Mouse (Mus musculus) liver, postnatal 0 days (tissue): Measurements from ENCODE around the gene Adap1. TPM values are rescaled to one million over a fixed set of nuclear protein-coding genes. Genes with fewer than 3 reads are reported as not detected.
A peak's percentile ranks its signal among the peaks of the same experiment; 100 is the strongest.

Experiments used
- ATAC-seq: fragments of 200-750 bp; cut with Nextera tagmentation; 2 replicates; pipeline ENCODE4 v1.8.0; 2017; ENCODE audit warnings: mild to moderate bottlenecking, moderate library complexity
- DNase-seq: peaks from one replicate; pipeline ENCODE4 v3.0.0-alpha.2; 2016
- H3K27ac ChIP-seq: fragments of 300-500 bp; sonication (generic); 2 replicates; pipeline ENCODE4 v1.5.1; 2014; ENCODE audit warnings: antibody characterized with exemption, moderate library complexity, mild to moderate bottlenecking, low read depth
- H3K27me3 ChIP-seq: fragments of 300-500 bp; sonication (generic); 2 replicates; pipeline ENCODE4 v1.6.1; 2014; ENCODE audit warnings: low read length, control low read depth, mixed read lengths; ENCODE audit not compliant: insufficient read depth
- H3K36me3 ChIP-seq: fragments of 300-500 bp; sonication (generic); replicated peaks from 2 replicates; pipeline ENCODE4 v1.6.1; 2014; ENCODE audit warnings: mild to moderate bottlenecking, control low read depth, low read length, moderate library complexity, mixed read lengths; ENCODE audit not compliant: insufficient read depth
- H3K4me1 ChIP-seq: fragments of 300-500 bp; sonication (generic); 2 replicates; pipeline ENCODE4 v1.6.1; 2014; ENCODE audit warnings: antibody characterized with exemption, mild to moderate bottlenecking, control low read depth; ENCODE audit not compliant: insufficient read depth
- H3K4me2 ChIP-seq: fragments of 300-500 bp; sonication (generic); 2 replicates; pipeline ENCODE4 v1.6.1; 2014; ENCODE audit warnings: low read depth, mild to moderate bottlenecking, low read length, moderate library complexity, mixed read lengths
- H3K4me3 ChIP-seq: fragments of 300-500 bp; sonication (generic); 2 replicates; pipeline ENCODE4 v1.5.1; 2014; ENCODE audit warnings: low read depth, low read length
- H3K9ac ChIP-seq: fragments of 300-500 bp; sonication (generic); replicated peaks from 2 replicates; pipeline ENCODE4 v1.6.1; 2014; ENCODE audit warnings: mild to moderate bottlenecking, moderate library complexity
- H3K9me3 ChIP-seq: fragments of 300-500 bp; sonication (generic); 2 replicates; pipeline ENCODE4 v1.6.1; 2016; ENCODE audit warnings: mild to moderate bottlenecking, control low read depth, low read length, mixed read lengths
- CTCF ChIP-seq: sonication (generic); IDR thresholded peaks from 2 replicates; pipeline ENCODE4 v1.5.1; 2016; ENCODE audit warnings: antibody characterized with exemption, low read depth
- EP300 ChIP-seq: IDR thresholded peaks from 2 replicates; pipeline ENCODE4 v1.6.1; 2016; ENCODE audit warnings: antibody characterized with exemption, low read depth, mild to moderate bottlenecking
- WGBS: fragments of 180-500 bp; shearing (Covaris S2); extraction: QIAGEN DNeasy Blood & Tissue Kit; methylation state at CpG from one replicate; pipeline ENCODE4 v1.1.7; 2014; ENCODE audit not compliant: insufficient replicate concordance; 5-methylcytosine and 5-hydroxymethylcytosine counted together
- polyA plus RNA-seq: library from polyadenylated mRNA; unstranded; fragments of >200 nt; fragmentation: Nextera tagmentation; extraction: Ambion mirVana; gene quantifications from 2 replicates; pipeline ENCODE4 v1.2.1, GENCODE M21; 2015

The Adap1 gene
- polyA plus RNA-seq, 1 experiment from 2014 or later = 3.7 TPM

- no peak for ATAC-seq
- WGBS = 84% methylated on average over 5 of the region's 5 CpGs
- no peak overlapping the region for H3K4me3 ChIP-seq
- no peaks in the 10 kb centered on the region for H3K9me3 ChIP-seq
- peaks cover 49% of the 10 kb centered on the region for H3K36me3 ChIP-seq
- peaks cover 37% of the 10 kb centered on the region for H3K4me1 ChIP-seq
- no peak overlapping the region for H3K27ac ChIP-seq
- H3K27me3 ChIP-seq = no peaks in the 10 kb centered on the region
- H3K9ac ChIP-seq = no peak overlapping the region
- no peak for TF ChIP-seq EP300
- TF ChIP-seq CTCF = no peak
- DNase-seq = no peak
- H3K4me2 ChIP-seq = no peak overlapping the region
Observed at GRCm38 (mm10) chr5:139259853-139260252, 65.6 kb downstream of the Adap1 start.

- no peak for ATAC-seq
- peaks cover 50% of the 10 kb centered on the region for H3K4me1 ChIP-seq
- H3K9me3 ChIP-seq = no peaks in the 10 kb centered on the region
- no peak overlapping the region for H3K27ac ChIP-seq
- DNase-seq = no peak
- no peak overlapping the region for H3K9ac ChIP-seq
- peaks cover 37% of the 10 kb centered on the region for H3K36me3 ChIP-seq
- H3K4me2 ChIP-seq = no peak overlapping the region
- 82% methylated on average over 8 of the region's 8 CpGs for WGBS
- H3K4me3 ChIP-seq = no peak overlapping the region
- TF ChIP-seq EP300 (no peak), CTCF (no peak)
- no peaks in the 10 kb centered on the region for H3K27me3 ChIP-seq
Observed at GRCm38 (mm10) chr5:139258371-139259035, 66.9 kb downstream of the Adap1 start.

GRCm38 (mm10) chr5:139257818-139258217 is 67.6 kb downstream of the Adap1 start:
- H3K9ac ChIP-seq = no peak overlapping the region
- H3K4me1 ChIP-seq = peaks cover 54% of the 10 kb centered on the region
- WGBS = 69% methylated on average over 4 of the region's 4 CpGs
- no peak overlapping the region for H3K4me2 ChIP-seq
- ATAC-seq (no peak), DNase-seq (no peak)
- no peak overlapping the region for H3K27ac ChIP-seq
- H3K27me3 ChIP-seq = no peaks in the 10 kb centered on the region
- peaks cover 30% of the 10 kb centered on the region for H3K36me3 ChIP-seq
- no peaks in the 10 kb centered on the region for H3K9me3 ChIP-seq
- no peak overlapping the region for H3K4me3 ChIP-seq
- TF ChIP-seq EP300 (no peak), CTCF (no peak)

- Histone ChIP-seq H3K36me3 (peaks cover 25% of the 10 kb centered on the region), H3K4me1 (peaks cover 54% of the 10 kb centered on the region), H3K27ac (peak overlapping the region; percentile 55; the same call in 1 of the 2 replicates), H3K9ac (0 out of 2 replicates have a peak overlapping the region, but pooled peaks have one; percentile 22), H3K4me3 (no peak overlapping the region), H3K4me2 (no peak overlapping the region), H3K27me3 (no peaks in the 10 kb centered on the region), H3K9me3 (no peaks in the 10 kb centered on the region)
- WGBS = 100% methylated on average over 1 of the region's 1 CpGs
- no peak for ATAC-seq
- DNase-seq = no peak
- TF ChIP-seq EP300 (no peak), CTCF (no peak)
Observed at GRCm38 (mm10) chr5:139257265-139257664, 68.2 kb downstream of the Adap1 start.

DNA sequence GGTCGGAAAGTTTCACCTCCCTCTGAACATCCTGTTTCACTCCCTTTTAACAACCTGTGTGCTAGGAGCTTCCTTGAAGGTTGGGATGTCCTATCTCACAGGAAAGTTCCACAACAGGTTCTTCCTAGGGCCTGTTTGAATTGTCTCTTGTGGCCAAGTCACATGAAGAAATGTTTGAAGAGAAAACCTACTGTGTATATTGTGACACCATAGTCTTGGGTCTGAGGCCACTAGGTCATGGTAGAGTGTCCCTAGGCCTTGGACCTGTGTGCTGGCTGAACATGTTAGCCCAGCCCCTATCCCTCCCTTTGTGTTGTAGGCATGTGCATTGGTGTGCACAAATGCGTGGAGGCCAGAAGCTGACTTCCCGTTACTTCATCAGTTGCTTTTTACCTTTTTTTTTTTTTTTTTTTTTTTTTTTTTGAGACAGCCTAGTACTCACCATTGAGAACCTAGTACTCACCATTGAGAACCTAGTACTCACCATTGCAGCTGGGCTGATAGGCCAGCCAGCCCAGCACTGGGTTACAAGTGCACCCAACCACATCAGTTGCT is 69.1 kb downstream of the Adap1 start:
- H3K4me3 ChIP-seq = no peak overlapping the region
- peaks cover 59% of the 10 kb centered on the region for H3K4me1 ChIP-seq
- no peak overlapping the region for H3K9ac ChIP-seq
- H3K36me3 ChIP-seq = peaks cover 18% of the 10 kb centered on the region
- peak overlapping the region; percentile 55 for H3K27ac ChIP-seq
- ATAC-seq = no peak
- no peak overlapping the region for H3K4me2 ChIP-seq
- H3K9me3 ChIP-seq = no peaks in the 10 kb centered on the region
- WGBS = 46% methylated on average over 3 of the region's 3 CpGs
- no peak for DNase-seq
- H3K27me3 ChIP-seq = no peaks in the 10 kb centered on the region
- no peak for TF ChIP-seq CTCF
- TF ChIP-seq EP300 = no peak

DNA sequence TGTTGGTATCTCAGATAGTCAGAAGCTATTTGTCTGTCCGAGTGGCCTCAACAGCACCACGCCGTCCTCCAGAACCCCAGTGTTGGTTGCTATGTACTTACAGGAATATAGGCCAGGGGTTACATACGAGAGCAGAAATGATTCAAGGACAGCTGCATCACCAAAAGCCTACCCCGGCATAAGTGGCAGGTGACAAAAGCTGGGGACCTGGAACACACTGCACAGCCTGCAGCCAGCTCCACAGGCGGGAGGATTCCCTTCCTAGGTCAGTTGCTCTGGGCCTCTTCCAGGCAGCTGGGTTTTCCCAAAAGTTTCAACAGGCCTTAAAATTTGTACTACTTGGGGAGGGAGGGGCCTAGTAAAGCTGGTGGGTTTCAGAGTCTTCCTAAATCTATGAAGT is 69.6 kb downstream of the Adap1 start:
- TF ChIP-seq CTCF (no peak), EP300 (no peak)
- Histone ChIP-seq H3K4me1 (peaks cover 59% of the 10 kb centered on the region), H3K9ac (0 out of 2 replicates have a peak overlapping the region, but pooled peaks have one; percentile 18), H3K9me3 (no peaks in the 10 kb centered on the region), H3K36me3 (peaks cover 13% of the 10 kb centered on the region), H3K27me3 (no peaks in the 10 kb centered on the region), H3K27ac (peak overlapping the region; percentile 55), H3K4me2 (no peak overlapping the region), H3K4me3 (no peak overlapping the region)
- no peak for DNase-seq
- ATAC-seq = no peak
- 68% methylated on average over 6 of the region's 6 CpGs for WGBS
